Mouse (Mus musculus) C2C12 (cell line): ENCODE results near the gene Nyx. TPM values are rescaled to one million over a fixed set of nuclear protein-coding genes. Genes with fewer than 3 reads are reported as not detected.

Experiments
- H3K27me3 ChIP-seq: one replicate; pipeline ENCODE4 v1.6.1; 2011; ENCODE audit not compliant: control insufficient read depth, insufficient read depth, insufficient read length
- H3K36me3 ChIP-seq: one replicate; pipeline ENCODE4 v1.6.1; 2011; ENCODE audit not compliant: control insufficient read depth, insufficient read depth
- H3K4me3 ChIP-seq: one replicate; pipeline ENCODE4 v1.5.1; 2011; ENCODE audit warnings: mild to moderate bottlenecking, control low read depth; ENCODE audit not compliant: poor library complexity, insufficient read depth, severe bottlenecking
- H3K79me2 ChIP-seq: one replicate; pipeline ENCODE4 v1.6.1; 2011; ENCODE audit not compliant: control insufficient read depth, insufficient read depth
- H3K79me3 ChIP-seq: one replicate; pipeline ENCODE4 v1.6.1; 2011; ENCODE audit warnings: low read depth, control low read depth
- H3ac ChIP-seq: one replicate; pipeline ENCODE3; 2011; ENCODE audit warnings: low read depth; ENCODE audit not compliant: control insufficient read depth, insufficient read length
- CEBPB ChIP-seq: IDR thresholded peaks from one replicate; pipeline ENCODE4 v1.6.1; 2011; ENCODE audit warnings: low read depth, mild to moderate bottlenecking, control low read depth, moderate library complexity
- CTCF ChIP-seq: IDR thresholded peaks from one replicate; pipeline ENCODE4 v1.5.1; 2011; ENCODE audit not compliant: control insufficient read depth, insufficient read depth, insufficient read length
- FOSL1 ChIP-seq: IDR thresholded peaks from one replicate; pipeline ENCODE4 v1.8.0; 2011; ENCODE audit warnings: mild to moderate bottlenecking, low read length; ENCODE audit not compliant: poor library complexity, insufficient read depth, severe bottlenecking
- MAX ChIP-seq: IDR thresholded peaks from one replicate; pipeline ENCODE4 v1.6.1; 2011; ENCODE audit warnings: mild to moderate bottlenecking, control low read depth
- MYOD1 ChIP-seq: IDR thresholded peaks from one replicate; pipeline ENCODE4 v1.6.1; 2011; ENCODE audit warnings: low read depth; ENCODE audit not compliant: control insufficient read depth, insufficient read length
- MYOG ChIP-seq: IDR thresholded peaks from one replicate; pipeline ENCODE4 v1.6.1; 2011; ENCODE audit not compliant: control insufficient read depth, insufficient read length; ENCODE audit errors: extremely low read depth
- USF1 ChIP-seq: IDR thresholded peaks from one replicate; pipeline ENCODE4 v1.6.1; 2011; ENCODE audit warnings: low read depth, mild to moderate bottlenecking, control low read depth, moderate library complexity
- polyA plus RNA-seq: library from polyadenylated mRNA; unstranded; fragments of >200 nt; fragmentation: generic; extraction: Trizol; gene quantifications from one replicate; pipeline ENCODE4 v1.2.1, GENCODE M21; 2012; ENCODE audit warnings: missing spikeins

The Nyx gene
- polyA plus RNA-seq, 1 experiment: 0.01 TPM

- no peaks in the 10 kb centered on the region for H3K79me2 ChIP-seq
- H3K36me3 ChIP-seq: no peaks in the 10 kb centered on the region
- no peaks in the 10 kb centered on the region for H3K27me3 ChIP-seq
- H3K4me3 ChIP-seq: no peak overlapping the region
- no peak for TF ChIP-seq FOSL1
- no peak for TF ChIP-seq CEBPB
- no peak for TF ChIP-seq USF1
- TF ChIP-seq MAX: no peak
- TF ChIP-seq MYOG: no peak
- no peak for TF ChIP-seq CTCF
- no peak for TF ChIP-seq MYOD1
- no peaks in the 10 kb centered on the region for H3K79me3 ChIP-seq
- no peak overlapping the region for H3ac ChIP-seq
Observed at GRCm38 (mm10) chrX:13521288-13521687, 55.4 kb downstream of the Nyx start.

Other genes starting within 250 kb of the Nyx start
- 63.1 TPM for gene Ddx3x, start 185.1 kb upstream of the Nyx start, polyA plus RNA-seq
- gene Gpr34, start 166.0 kb downstream of the Nyx start, polyA plus RNA-seq: 0.05 TPM
- not detected for gene Gpr82, start 195.3 kb downstream of the Nyx start, polyA plus RNA-seq